Mouse (Mus musculus) heart, postnatal 0 days (tissue): Measurements from ENCODE around the gene Nlrp10. TPM values are rescaled to one million over a fixed set of nuclear protein-coding genes. Genes with fewer than 3 reads are reported as not detected.
A peak's percentile ranks its signal among the peaks of the same experiment; 100 is the strongest.

Experiments
- ATAC-seq: fragments of 200-750 bp; cut with Nextera tagmentation; 2 replicates; pipeline ENCODE4 v1.8.0; 2017; ENCODE audit warnings: low read depth, moderate number of reproducible peaks, moderate library complexity; ENCODE audit not compliant: insufficient read depth
- DNase-seq: peaks from one replicate; pipeline ENCODE4 v3.0.0-alpha.2; 2016; ENCODE audit warnings: low spot score
- H3K27ac ChIP-seq: fragments of 300-500 bp; sonication (generic); 2 replicates; pipeline ENCODE4 v1.5.1; 2014; ENCODE audit warnings: low read depth, mild to moderate bottlenecking
- H3K27me3 ChIP-seq: fragments of 300-500 bp; sonication (generic); 2 replicates; pipeline ENCODE4 v1.6.1; 2014; ENCODE audit warnings: low read length, mixed read lengths; ENCODE audit not compliant: control insufficient read depth, insufficient read depth
- H3K36me3 ChIP-seq: fragments of 300-500 bp; sonication (generic); replicated peaks from 2 replicates; pipeline ENCODE4 v1.6.1; 2014; ENCODE audit warnings: low read length, mixed read lengths; ENCODE audit not compliant: control insufficient read depth, insufficient read depth
- H3K4me1 ChIP-seq: fragments of 300-500 bp; sonication (generic); 2 replicates; pipeline ENCODE4 v1.6.1; 2014; ENCODE audit warnings: antibody characterized with exemption; ENCODE audit not compliant: control insufficient read depth, insufficient read depth
- H3K4me2 ChIP-seq: fragments of 300-500 bp; sonication (generic); 2 replicates; pipeline ENCODE4 v1.6.1; 2014; ENCODE audit warnings: low read depth, mild to moderate bottlenecking, low read length, moderate library complexity
- H3K4me3 ChIP-seq: fragments of 300-500 bp; sonication (generic); 2 replicates; pipeline ENCODE4 v1.5.1; 2014; ENCODE audit warnings: low read depth, low read length
- H3K9ac ChIP-seq: fragments of 300-500 bp; sonication (generic); replicated peaks from 2 replicates; pipeline ENCODE4 v1.6.1; 2014; ENCODE audit warnings: low read depth, low read length, mixed read lengths
- H3K9me3 ChIP-seq: fragments of 300-500 bp; sonication (generic); replicated peaks from 2 replicates; pipeline ENCODE4 v1.6.1; 2016; ENCODE audit warnings: low read length; ENCODE audit not compliant: control insufficient read depth
- CTCF ChIP-seq: IDR thresholded peaks from 2 replicates; pipeline ENCODE4 v1.5.1; 2016; ENCODE audit warnings: antibody characterized with exemption, control low read depth, low read depth
- EP300 ChIP-seq: IDR thresholded peaks from 2 replicates; pipeline ENCODE4 v1.6.1; 2016; ENCODE audit warnings: antibody characterized with exemption, low read depth
- WGBS: fragments of 180-500 bp; shearing (Covaris S2); extraction: QIAGEN DNeasy Blood & Tissue Kit; methylation state at CpG from one replicate; pipeline ENCODE4 v1.1.7; 2014; 5-methylcytosine and 5-hydroxymethylcytosine counted together
- polyA plus RNA-seq: library from polyadenylated mRNA; unstranded; fragments of >200 nt; fragmentation: Nextera tagmentation; extraction: Ambion mirVana; gene quantifications from 2 replicates; pipeline ENCODE4 v1.2.1, GENCODE M21; 2015
- total RNA-seq: library from RNA; depleted of rRNA; stranded (reverse); fragments of >200 nt; gene quantifications from 2 replicates; pipeline ENCODE4 v1.2.3, GENCODE M21; 2014; ENCODE audit warnings: low replicate concordance

The Nlrp10 gene
- total and polyA plus RNA-seq, 2 experiments from 2014 or later = 15.7 to 16.4 TPM

- Histone ChIP-seq H3K9me3 (no peaks in the 10 kb centered on the region), H3K4me3 (no peak overlapping the region), H3K9ac (no peak overlapping the region), H3K4me1 (no peaks in the 10 kb centered on the region), H3K27ac (no peak overlapping the region), H3K27me3 (no peaks in the 10 kb centered on the region), H3K36me3 (no peaks in the 10 kb centered on the region), H3K4me2 (no peak overlapping the region)
- WGBS = 63% methylated on average over 2 of the region's 2 CpGs
- ATAC-seq (no peak), DNase-seq (no peak)
- TF ChIP-seq EP300 (no peak), CTCF (no peak)
Measured at GRCm38 (mm10) chr7:108957734-108958133, 27.8 kb upstream of the Nlrp10 start.

DNA sequence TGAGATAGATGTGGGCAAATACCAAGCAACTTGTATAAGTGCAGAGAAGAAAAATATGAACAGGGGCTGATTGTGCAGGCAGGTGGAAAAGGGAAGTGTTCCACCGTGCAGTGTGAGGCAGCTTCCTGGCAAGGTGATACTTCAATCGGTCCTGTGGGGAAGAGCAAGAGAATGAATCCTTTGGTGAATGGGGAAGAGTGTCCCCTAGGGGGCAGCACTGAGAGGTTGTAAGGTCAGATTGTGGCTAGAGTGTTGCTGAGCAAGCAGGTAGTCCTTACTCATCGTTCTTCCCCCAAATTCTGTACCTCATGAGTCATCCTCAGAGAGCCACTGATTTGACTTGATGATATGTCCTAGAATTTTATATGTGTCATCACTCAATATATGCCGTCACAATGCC is 24.2 kb upstream of the Nlrp10 start:
- no peak for TF ChIP-seq EP300
- TF ChIP-seq CTCF = peak; percentile 33; the same call in 1 of the 2 replicates
- Histone ChIP-seq H3K27me3 (peaks cover 33% of the 10 kb centered on the region), H3K27ac (no peak overlapping the region), H3K4me3 (no peak overlapping the region), H3K36me3 (no peaks in the 10 kb centered on the region), H3K9ac (no peak overlapping the region), H3K4me2 (no peak overlapping the region), H3K9me3 (no peaks in the 10 kb centered on the region), H3K4me1 (no peaks in the 10 kb centered on the region)
- ATAC-seq (no peak), DNase-seq (no peak)
- 42% methylated on average over 4 of the region's 4 CpGs for WGBS

GRCm38 (mm10) chr7:108952801-108953200 is 22.8 kb upstream of the Nlrp10 start:
- H3K27ac ChIP-seq = no peak overlapping the region
- ATAC-seq = no peak
- H3K4me3 ChIP-seq = no peak overlapping the region
- no peak overlapping the region for H3K9ac ChIP-seq
- no peaks in the 10 kb centered on the region for H3K36me3 ChIP-seq
- TF ChIP-seq CTCF = no peak
- no peak for TF ChIP-seq EP300
- DNase-seq = no peak
- peaks cover 38% of the 10 kb centered on the region for H3K27me3 ChIP-seq
- WGBS = 71% methylated on average over 6 of the region's 6 CpGs
- H3K4me2 ChIP-seq = no peak overlapping the region
- H3K4me1 ChIP-seq = no peaks in the 10 kb centered on the region
- no peaks in the 10 kb centered on the region for H3K9me3 ChIP-seq

DNA sequence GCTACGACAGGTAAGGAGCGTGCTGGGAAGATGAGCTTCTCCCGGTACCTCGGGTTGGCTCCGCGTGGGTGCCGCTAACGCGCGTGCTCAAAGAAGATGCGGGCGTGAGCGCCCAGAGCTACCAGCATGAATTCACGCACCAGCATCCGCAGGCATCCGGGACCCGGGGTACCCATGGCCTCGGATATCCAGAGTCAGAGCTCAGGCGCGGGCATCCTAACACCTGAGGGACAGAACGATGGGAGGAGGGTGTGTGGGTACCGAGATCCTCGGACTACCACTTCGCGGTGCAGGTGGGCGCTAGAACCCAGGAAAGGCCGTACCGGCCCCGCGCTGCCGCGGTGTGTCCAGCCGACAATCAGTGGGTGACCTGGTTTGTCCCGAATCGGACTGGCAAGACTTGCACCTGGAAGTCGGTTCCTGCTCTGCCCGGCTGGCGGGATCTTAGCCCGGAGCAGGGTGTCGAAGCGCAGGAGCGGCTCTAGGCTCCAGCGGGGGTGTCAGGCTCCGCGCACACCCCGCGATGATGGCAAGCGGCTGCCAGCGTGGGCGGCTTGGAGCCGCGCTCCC is 20.9 kb upstream of the Nlrp10 start:
- Histone ChIP-seq H3K36me3 (no peaks in the 10 kb centered on the region), H3K27ac (no peak overlapping the region), H3K27me3 (peaks cover 38% of the 10 kb centered on the region), H3K4me2 (peak overlapping the region; percentile 59), H3K4me3 (peak overlapping the region; percentile 39), H3K4me1 (no peaks in the 10 kb centered on the region), H3K9ac (no peak overlapping the region), H3K9me3 (no peaks in the 10 kb centered on the region)
- ATAC-seq (no peak), DNase-seq (no peak)
- TF ChIP-seq EP300 = no peak
- TF ChIP-seq CTCF = no peak
- 2% methylated on average over 52 of the region's 52 CpGs for WGBS

GRCm38 (mm10) chr7:108950312-108950761 is 20.4 kb upstream of the Nlrp10 start, which contains the start of gene Tub:
Tub (plus strand) TSS chr7:108950338.
- Histone ChIP-seq H3K4me2 (peak within 1 kb of the TSS; percentile 59), H3K27me3 (peaks cover 38% of the 10 kb centered on the region), H3K36me3 (no peaks in the 10 kb centered on the region), H3K4me1 (no peaks in the 10 kb centered on the region), H3K4me3 (peak within 1 kb of the TSS; percentile 39), H3K9ac (no peak within 1 kb of the TSS), H3K9me3 (no peaks in the 10 kb centered on the region), H3K27ac (no peak within 1 kb of the TSS)
- DNase-seq (no peak), ATAC-seq (no peak; the same call in 1 of the 2 replicates)
- under 1% methylated on average over 44 of the region's 44 CpGs for WGBS
- no peak for TF ChIP-seq CTCF
- no peak for TF ChIP-seq EP300

DNA sequence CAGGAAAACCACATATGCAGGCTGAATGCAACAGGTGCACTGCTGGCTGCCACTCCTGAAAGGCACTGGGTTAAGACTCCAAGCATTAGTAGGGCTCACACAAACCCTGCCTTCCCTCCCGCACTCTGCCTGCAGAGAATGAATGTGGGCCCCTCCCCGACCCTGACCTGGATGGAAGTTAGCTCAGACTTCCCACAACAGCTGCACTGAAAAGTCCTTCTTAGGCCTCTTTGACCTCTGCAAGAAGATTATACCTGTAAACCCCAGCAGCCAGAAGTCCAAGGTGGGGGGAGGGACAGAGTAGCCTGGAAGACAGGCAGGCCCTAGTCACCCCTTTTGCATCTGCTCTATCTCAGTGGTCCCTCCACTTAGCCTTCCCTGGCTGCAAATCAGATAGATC is 19.3 kb upstream of the Nlrp10 start:
- no peak overlapping the region for H3K4me2 ChIP-seq
- no peak overlapping the region for H3K27ac ChIP-seq
- H3K9me3 ChIP-seq = no peaks in the 10 kb centered on the region
- H3K4me3 ChIP-seq = no peak overlapping the region
- WGBS = 36% methylated on average over 2 of the region's 2 CpGs
- DNase-seq (no peak), ATAC-seq (no peak)
- no peak overlapping the region for H3K9ac ChIP-seq
- no peaks in the 10 kb centered on the region for H3K4me1 ChIP-seq
- peaks cover 5% of the 10 kb centered on the region; the same call in 1 of the 2 replicates for H3K36me3 ChIP-seq
- TF ChIP-seq EP300 = no peak
- no peak for TF ChIP-seq CTCF
- peaks cover 38% of the 10 kb centered on the region for H3K27me3 ChIP-seq
